Mouse (Mus musculus) right cerebral cortex, postnatal 25 days (tissue): Measurements from ENCODE around the gene Pitpnm2.
A peak's percentile ranks its signal among the peaks of the same experiment; 100 is the strongest.

Source experiments
- DNase-seq: peaks from one replicate; pipeline ENCODE4 v3.0.0; 2022

Gene Pitpnm2

DNA sequence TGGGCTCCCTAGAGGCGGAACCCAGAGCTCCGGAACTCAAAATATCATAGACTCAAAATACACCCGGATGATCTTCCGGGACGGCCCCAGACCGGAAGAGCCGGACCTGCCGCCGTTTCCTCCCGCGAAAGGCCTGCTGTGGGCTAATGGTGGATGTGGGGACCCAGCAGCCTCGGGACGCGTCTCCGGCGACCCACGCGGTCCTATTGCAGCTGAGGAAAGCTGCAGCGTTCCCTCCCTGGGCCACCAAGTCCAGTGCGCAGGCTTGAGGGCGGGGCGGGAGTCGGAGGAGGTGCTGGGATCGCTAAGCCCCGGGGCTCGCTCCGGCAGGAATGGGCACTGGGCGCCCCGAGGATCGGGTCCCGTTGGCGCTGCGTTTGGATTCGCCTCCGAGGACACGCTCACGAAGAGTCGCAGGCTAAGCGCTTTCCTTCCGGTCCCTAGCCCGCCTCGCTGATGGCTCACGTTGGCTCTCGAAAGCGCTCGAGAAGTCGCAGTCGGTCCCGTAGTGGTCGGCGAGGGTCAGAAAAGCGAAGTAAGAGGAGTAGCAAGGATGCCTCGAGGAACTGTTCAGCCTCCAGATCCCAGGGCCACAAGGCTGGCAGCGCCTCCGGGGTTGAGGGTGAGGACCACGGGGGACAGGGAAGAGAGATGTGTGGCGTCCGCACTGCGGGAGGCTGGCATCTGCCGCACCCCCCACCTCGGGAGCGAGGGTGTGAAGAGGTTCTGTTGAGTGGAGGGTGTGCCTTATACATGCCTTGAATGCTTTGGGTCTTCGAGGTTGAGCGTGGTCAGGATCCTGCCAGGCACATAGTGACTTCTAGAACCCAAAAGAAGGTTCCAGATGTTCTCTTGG lies 133.3 kb downstream of the Pitpnm2 start, which contains the start of gene Arl6ip4:
Gene Arl6ip4 (plus strand): TSS at position 100 of the 856 bp plus-strand sequence.
- peak; percentile 75 for DNase-seq

DNA sequence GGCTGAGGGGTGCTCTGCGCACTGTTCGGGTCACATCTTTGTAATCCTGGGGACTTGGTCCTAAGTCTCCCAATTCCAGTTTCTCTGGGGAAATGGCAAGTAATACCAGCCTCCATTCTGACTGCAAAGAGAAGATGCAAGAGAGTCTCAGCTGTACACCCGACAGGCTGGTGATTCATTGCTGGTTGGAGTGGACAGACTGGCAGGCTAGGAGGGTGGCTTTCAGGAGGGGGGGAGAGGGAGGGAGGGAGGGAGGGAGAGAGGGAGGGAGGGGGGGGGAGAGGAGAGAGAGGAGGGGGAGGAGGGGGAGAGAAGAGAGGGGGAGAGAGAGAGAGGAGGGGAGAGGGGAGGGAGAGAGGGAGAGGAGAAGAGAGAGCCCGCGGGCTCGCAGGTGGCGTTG lies 134.0 kb downstream of the Pitpnm2 start:
- DNase-seq: no peak

DNA sequence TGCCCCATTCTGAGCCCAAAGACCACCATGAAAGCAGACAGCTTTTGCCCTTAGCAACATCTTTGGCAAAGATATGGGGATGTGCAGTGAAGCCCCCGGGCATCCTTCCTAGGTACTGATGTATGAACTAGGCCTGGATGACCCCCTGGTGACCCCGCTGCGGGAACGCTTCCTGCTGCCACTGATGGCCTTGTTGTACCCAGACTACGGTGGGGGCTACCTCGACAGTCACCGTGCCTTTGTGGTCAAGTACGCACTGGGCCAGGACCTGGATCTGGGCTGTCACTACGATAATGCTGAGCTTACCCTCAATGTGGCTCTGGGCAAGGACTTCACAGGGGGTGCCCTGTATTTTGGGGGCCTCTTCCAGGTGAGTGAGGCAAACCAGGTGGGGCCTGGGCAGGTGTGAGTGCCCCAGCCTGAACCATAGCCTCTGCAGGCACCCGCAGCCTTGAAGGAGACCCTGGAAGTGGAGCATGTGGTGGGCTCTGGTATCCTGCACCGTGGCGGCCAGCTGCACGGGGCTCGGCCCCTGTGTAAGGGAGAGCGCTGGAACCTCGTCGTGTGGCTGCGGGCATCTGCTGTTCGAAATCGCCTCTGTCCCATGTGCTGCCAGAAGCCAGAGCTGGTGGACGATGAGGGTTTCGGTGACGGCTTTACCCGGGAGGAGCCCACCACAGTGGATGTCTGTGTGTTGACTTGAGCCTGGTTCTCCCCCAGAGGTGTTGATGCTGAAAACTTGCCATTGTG lies 135.1 kb downstream of the Pitpnm2 start:
- no peak for DNase-seq

DNA sequence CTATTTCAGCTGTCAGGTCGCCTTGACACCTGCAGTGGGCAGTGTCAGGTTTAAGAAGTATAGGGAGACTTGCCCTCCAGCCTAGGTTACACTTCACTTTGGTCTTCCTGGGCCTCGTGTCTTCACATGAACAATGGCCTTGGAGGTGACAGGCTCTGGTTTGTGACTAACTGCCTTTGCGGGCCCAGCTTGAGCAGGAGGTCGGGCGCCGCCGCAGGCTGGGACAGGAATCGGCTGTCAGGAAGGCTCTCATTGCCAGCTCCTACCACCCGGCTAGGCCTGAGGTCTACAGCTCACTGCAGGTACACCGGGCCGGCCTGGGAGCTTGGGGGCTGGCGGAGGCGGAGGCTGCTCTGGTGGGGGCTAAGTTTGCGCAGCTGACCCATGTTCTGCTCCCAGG lies 136.5 kb downstream of the Pitpnm2 start:
- peak; percentile 53 for DNase-seq

DNA sequence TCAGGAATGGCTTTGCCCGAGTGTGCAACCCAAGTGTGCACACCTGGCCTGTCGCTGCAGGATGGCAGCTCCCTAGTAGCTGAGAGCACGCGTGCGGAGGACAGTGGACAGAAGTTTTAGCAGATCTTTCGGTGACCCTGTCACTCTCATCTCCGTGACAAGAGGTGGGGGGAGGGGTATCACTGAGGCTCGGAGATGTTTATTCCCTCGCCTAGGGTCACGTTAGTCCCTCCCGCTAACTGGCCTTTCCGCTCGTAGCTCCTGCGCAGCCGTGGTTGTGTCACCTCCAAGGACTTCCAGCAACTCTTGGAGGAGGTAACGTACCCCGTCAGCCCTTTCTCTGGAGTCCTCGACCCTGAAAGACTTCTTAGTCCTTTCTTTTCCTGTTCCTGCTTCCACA lies 137.0 kb downstream of the Pitpnm2 start:
- DNase-seq: no peak

DNA sequence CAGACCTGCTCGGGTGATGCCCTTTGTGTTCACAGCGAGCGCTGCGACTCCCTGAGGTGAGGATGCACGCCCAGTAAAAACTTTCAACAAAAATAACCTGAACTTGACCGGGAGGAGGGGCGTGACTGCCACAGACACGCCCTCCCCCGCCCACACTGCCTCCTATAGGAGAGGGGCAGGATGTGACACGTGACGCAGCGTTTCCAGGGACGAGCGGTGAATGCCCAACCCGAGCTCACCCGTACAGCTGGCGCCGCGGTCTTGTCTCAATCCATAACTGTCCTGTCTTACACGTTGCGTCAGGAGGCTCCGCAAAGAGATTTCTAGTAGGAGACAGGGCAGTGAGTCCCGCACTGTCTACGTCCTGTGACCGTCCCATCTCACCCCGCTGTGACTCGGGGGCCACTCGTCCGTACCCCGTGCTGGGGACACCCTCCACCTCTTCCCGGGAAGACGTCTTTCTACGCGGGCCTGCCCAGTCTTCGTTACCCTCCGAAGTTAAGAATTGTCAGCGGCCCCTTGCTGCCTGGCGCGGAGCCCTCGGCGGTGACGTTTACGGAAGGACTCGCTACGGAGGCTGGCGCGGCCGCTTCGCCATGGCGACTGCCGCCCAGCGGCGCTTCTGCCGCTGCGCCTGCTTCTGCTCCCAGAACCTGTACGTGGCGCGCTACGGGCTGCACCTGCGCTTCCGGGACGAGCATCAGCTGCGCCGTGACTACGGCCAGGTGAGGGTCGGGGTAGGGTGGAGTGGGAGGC lies 137.6 kb downstream of the Pitpnm2 start, which contains the start of gene Ogfod2:
Gene Ogfod2 (plus strand): TSS at position 556 of the 756 bp plus-strand sequence.
- DNase-seq: peak; percentile 93

DNA sequence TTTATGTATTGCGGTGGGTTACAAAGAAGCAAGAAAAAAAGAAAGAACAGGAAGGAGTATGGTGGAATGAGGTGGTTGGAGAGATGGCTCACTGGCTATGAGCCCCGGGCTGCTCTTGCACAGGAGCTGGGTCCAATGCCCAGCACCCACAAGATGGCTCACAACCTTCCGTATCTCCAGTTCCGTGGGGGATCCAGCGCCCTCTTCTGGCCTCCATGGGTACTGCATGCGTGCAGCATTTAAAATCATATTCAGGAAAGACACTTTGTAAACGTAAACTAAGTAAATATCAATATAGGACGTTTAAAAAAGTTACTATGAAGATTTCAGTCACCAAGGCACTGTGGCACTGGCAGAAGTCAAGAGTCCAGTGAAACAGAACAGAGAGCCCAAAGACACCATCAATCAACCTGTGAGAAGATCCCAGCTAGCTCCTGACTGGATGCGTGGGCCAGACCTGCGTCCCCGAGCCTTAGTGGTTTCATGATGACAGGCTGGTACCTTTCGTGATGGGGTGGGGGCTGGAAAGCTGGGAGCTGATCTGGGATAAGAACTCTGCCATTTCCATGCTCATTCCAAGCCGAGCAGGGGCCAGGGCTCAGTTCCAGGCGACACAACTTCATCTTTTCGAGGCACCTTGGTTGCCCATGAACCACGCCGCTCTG lies 138.4 kb downstream of the Pitpnm2 start:
- no peak for DNase-seq

DNA sequence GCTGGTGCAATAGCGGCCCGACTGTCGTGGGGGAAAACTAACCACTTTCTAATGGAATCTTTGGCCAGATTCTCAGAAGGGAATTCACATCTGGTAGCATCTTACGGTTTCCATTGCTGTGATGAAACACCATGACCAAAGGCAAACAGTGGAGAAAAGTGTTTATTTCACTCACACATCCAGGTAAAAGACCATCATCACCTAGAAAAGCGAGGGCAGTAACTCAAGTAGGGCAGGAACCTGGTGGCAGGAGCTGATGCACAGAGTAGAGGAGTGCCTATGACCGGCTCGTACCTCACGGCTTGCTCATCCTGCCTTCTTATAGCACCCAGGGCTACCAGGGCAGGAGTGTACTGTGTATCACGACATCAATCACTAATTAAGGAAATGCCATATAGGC lies 146.0 kb downstream of the Pitpnm2 start:
- no peak for DNase-seq

DNA sequence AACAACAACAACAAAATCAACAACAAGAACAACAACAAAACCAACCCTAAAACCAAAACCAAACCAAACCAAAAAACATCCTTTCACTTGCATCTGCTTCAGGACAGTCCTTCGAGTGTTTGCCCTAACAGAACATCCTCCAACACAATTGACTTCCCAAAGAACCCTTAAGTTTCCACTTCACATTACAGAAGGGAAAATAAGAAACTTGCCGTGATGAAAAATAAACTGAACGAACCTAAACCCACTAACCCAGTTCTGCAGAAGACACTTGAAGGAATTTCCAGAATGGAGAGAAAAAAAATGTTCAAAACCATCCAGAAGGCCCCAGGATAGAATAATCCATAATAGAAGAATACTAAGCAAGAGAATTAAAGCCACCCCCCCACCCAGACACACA lies 146.5 kb downstream of the Pitpnm2 start:
- DNase-seq: no peak

DNA sequence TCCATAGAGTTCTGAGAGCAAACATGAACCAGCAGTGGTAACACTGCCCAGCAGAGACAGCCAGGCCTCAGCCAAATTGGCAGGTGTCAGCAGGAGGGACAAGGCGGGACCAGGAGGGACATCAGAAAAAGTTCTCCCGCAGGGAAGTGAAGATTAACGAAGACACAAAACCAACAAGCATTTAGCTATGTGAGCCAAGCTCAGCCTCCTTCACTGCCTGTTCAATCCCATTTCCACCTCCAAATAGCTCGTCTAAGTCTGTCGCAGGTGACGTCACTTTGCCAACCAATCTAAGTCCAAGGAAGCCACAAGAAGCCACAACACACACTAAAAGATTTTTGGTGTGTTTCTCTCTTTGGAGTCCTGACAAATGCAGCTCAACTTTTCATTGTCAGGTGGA lies 147.2 kb downstream of the Pitpnm2 start:
- DNase-seq: no peak

DNA sequence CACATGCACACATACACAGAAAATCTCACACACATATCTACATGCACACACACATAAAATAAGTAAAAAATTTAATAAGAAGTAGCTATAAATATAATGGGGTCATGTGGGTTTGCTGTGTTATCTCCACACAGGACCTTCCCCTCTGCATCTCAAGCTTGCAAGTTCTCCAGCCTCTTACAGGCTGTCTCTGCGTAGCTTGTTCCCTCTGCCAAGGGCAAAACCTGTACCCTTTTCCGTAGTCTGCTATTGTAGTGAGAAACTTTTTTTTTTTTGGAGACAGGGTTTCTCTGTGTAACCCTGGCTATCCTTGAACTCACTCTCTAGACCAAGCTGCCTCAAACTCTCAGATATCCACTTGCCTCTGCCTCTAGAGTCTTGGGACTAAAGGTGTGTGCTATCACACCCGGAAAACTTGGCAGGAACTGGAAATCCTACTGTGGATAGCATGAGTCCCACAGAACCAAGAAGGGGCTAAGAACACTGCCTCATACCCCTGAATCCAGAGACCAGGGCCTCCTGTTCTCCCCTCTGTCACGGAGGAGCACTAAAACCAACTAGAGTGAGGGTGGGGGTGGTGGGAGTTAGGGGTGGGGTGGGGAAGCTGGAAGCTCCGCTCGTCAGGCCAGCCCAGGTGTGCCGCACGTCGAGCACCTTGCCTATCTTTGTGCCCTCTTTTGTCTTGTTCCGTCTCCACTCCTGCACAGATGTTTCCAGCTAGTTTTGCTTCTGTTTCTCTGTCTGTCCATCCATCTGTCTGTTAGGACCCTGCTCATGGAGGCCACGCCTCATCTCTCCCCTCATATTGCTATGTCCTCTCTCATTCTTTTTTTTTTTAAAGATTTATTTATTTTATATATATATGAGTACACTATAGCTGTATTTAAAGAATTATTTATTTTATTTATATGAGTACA lies 149.2 kb downstream of the Pitpnm2 start:
- DNase-seq: no peak

DNA sequence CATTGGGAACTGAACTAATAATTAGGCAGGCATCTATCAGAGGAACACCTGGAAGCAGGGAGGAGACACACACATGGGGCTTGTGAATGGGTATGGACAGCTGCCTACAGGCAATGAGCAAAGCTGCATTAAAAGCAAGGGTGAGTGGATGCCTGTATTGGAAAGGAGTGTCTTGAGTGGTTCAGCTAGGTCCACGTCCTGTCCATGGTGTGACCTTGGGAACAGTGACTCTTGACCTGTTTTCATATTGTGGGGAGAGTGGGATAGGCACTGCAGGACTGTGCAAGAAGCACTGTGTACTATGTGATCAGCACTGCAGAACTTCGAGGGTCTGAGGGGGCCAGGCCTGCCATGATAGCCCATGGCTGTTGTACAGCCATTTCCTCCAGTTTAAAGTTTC lies 150.6 kb downstream of the Pitpnm2 start:
- no peak for DNase-seq

DNA sequence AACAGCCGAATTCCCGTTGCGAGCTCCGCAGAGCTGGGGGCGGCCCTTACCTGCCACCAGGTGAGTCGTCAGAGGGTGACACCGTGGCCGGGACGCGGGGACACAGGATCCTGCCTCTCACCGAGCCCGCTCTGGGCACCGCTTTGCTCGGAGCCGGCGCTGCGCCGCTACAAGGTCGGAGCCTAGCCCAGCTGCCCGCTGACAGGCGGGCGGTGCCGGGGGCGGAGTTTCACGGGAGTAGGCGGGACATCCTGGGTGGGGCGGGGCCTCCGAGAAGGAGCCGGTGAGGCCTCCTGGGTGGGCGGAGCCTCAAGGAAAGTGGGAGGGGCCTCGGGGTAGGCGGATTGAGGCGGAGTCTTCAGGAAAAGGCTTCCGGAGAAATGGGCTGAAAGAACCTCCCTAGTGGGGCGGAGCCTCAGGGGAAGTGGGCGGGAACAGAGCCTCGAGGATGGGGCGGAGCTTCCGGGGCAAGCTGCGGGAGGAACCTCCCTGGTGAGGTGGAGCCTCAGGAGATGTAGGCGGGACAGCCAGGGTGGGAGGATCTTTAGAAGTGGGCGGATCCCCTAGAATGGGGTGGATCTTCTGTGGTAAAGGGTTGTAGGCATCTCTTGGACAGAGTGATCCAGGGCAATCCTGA lies 153.8 kb downstream of the Pitpnm2 start, which contains the start of gene Abcb9:
Gene Abcb9 (minus strand): TSS at position 203 of the 637 bp plus-strand sequence.
- peak; percentile 97 for DNase-seq

DNA sequence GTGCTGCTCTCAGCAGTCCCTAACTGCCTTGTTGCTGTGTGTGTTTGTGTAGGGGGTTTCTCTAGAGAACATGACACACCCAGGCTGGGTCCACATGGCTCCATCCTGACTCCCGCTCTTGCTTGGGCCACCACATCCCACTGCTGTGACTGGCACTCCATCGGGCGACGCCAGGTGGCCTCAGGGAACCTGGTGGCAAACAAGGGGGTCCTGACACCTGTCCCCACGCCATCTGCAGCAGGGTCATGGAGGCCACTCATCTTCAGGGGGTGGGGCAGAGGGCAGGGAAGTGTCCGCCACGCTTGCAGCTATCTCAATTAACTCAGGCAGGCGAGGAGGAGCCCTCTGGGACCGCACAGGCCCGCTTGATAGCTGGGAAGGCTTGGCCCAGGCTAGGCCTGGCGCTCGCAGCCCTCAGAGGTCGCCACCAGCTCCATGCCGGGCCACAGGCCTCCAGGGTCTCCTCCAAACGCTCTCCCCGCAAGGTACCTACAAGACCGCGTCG lies 154.4 kb downstream of the Pitpnm2 start:
- peak; percentile 38 for DNase-seq

DNA sequence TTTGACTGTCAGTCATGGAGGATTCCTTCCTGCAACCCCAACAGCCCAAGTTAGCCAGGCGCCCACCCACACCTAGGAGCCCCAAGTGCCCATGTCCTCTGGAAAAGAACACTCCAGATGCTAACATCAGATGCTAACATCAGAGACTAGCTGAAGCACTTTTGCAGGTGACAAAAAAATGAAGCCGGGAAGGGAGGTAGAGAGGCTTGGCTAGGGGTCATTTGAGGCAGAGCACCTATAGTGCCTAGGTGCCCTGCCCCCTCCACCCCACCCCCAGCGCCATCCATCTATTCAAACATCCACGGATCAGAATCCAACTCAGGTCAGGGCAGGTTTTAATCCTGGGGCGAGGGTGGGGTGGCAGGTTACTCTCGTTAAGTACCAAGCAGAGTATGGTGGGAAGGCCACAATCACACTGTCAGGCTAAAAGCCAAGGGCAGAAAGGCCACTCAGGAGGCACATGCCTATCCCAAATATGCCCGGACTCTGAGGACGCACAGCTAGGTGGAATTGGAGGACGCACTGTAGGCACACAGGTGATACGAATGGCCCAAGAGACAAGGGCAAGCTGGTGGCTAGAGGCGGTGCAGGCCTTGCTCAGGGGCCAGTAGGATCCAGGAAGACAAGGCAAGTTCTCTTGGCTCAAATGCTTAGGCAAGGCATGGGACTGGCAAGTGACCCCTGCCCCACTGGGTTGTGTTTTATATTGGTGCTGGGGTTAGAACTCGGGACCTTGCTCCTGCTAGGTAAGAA lies 155.5 kb downstream of the Pitpnm2 start:
- DNase-seq: no peak

DNA sequence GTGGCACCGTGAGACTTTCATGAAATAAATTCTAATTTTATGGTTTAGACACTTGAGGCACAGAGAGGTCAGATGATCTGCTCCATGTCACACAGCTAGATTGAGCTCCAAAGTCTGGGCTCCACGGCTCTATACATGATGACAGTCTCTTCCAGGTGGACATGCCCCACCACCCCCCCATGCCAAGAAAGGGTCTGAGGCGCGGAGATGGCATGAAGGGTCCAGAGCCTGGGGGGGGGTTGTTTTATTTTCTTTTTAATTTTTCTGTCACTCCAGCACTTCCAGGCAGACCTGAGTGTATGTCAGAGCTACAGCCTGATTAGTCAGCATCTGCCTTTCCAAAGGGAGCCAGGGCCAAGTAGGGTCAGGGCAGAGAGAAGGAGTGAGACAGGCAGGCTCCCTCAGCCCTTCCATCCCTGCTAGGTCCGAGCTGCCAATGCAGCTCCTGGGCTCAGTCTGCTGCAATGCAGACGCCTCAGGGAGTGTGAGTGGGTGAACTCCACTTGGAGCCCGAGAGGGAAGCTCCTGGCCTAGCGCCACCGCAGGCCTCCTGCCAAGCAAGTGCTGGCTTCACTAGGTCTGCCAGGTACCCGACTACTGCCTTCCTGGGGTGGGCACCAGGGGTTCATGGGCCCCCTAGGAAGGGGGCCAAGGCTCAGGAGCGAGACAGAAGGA lies 156.3 kb downstream of the Pitpnm2 start:
- peak; percentile 85 for DNase-seq

DNA sequence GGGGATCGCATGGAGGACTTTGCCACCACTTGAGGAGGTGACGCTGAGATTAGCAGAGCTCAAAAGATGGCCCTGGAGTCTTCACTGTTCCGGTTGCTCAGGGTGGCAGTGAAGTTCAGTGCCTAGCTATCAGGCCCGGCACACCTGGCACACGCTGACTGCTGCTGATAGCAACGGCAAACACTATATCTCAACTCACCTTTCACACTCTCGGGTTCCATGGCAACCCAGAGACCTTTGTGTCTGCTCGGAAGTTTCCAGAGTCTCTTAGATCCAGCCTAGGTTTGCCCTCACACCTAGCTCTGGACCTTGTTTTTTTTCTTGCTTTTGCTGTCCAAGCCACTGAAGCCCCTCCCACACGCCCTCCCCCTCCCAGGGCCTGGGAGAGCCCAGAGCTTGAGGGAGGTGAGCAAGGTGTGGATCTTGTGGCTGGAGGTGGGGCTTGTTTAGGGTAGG lies 157.6 kb downstream of the Pitpnm2 start:
- DNase-seq: no peak

DNA sequence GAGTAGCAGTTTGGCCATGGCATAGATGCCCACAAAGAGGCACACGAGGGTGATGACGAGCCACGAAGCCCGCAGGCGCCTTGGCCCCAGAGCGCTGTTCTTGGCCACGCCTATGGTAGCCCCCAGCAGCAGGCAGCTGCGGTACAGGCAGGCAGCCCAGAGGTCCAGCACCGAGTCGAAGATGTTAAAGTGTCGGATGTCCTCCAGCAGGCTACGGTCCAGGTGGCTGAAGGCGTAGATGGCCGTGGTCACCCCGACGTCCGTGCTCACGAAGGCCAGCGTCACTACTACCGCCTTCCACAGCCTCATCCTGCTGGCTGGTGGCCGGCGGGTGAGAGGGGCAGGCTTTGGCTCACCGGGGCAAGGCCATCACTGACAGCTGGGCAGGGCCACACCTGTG lies 159.7 kb downstream of the Pitpnm2 start:
- no peak for DNase-seq

DNA sequence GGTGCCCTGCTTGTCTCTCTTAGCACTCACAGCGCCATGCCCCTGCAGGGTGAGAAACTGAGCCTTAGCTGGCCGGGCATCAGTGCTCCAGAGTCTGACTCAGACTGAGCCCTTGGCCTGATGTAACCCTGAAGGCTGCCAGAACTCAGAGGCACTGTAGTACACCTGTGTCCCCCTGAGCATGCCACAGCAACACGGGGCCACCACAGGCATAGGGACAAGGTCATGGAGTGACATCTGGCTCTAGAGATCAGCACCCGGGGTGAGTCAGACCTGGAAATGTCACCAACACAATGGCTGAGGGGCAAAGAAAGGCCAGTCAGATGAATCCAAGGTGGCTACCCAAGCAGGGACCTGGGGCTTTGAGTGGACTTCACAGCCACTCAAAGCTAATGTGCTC lies 162.7 kb downstream of the Pitpnm2 start:
- DNase-seq: no peak
